Mouse (Mus musculus): ENCODE results near the gene Pttg1ip. TPM values are rescaled to one million over a fixed set of nuclear protein-coding genes. Genes with fewer than 3 reads are reported as not detected.
A peak's percentile ranks its signal among the peaks of the same experiment; 100 is the strongest.

Gene Pttg1ip
- polyA plus RNA-seq, 1 experiment from 2014 or later, result 112 TPM

- Histone ChIP-seq H3K36me3 (ENCODE audit: insufficient read depth) (no peaks in the 10 kb centered on the region), H3K27me3 (ENCODE audit: insufficient read depth, low read length) (no peaks in the 10 kb centered on the region), H3K4me2 (no peak overlapping the region), H3K4me1 (ENCODE audit: insufficient read depth) (no peaks in the 10 kb centered on the region), H3K9me3 (ENCODE audit: low read depth, low read length) (no peaks in the 10 kb centered on the region), H3K4me3 (ENCODE audit: low read depth, low read length) (no peak overlapping the region), H3K27ac (ENCODE audit: low read depth) (no peak overlapping the region), H3K9ac (no peak overlapping the region)
- no peak for TF ChIP-seq CTCF (IDR thresholded peaks at IDR 0.05; ENCODE audit: low read depth)
- ATAC-seq (ENCODE audit: insufficient read depth), result no peak
- DNase-seq, result no peak
- WGBS, result 66% methylated on average over 10 of the region's 10 CpGs
Measured at GRCm38 (mm10) chr10:77541864-77542666, 39.5 kb upstream of the Pttg1ip start.

GRCm38 (mm10) chr10:77543226-77543625 lies 38.3 kb upstream of the Pttg1ip start:
- Histone ChIP-seq H3K4me1 (ENCODE audit: insufficient read depth) (no peaks in the 10 kb centered on the region), H3K36me3 (ENCODE audit: insufficient read depth) (no peaks in the 10 kb centered on the region), H3K9me3 (ENCODE audit: low read depth, low read length) (no peaks in the 10 kb centered on the region), H3K27ac (ENCODE audit: low read depth) (no peak overlapping the region), H3K4me3 (ENCODE audit: low read depth, low read length) (no peak overlapping the region), H3K9ac (no peak overlapping the region), H3K27me3 (ENCODE audit: insufficient read depth, low read length) (no peaks in the 10 kb centered on the region), H3K4me2 (no peak overlapping the region)
- WGBS, result 38% methylated on average over 7 of the region's 7 CpGs
- ATAC-seq (ENCODE audit: insufficient read depth), result no peak
- TF ChIP-seq CTCF (IDR thresholded peaks at IDR 0.05; ENCODE audit: low read depth), result peak; percentile 57
- peak; percentile 64 for DNase-seq

DNA sequence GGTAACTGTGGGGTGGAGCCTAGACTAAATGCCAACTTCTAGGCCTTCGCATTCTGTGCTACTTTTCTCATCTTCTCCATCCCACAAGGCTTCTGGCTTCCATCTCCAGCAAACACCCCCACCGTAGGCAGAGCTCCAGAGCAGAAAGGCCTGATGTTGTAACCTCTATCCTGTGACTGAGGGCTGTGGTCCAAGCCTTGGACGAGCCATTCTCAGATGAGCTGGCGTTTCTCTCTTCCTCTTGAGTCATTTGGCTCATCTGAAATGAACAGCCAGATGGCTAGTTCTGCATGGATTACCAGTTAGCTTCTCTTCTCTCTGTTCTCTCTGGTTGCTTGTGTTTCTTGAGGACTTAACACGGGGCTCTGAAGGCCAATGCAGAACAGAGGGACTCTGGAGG lies 36.6 kb upstream of the Pttg1ip start:
- WGBS, result 64% methylated on average over 5 of the region's 5 CpGs
- Histone ChIP-seq H3K36me3 (ENCODE audit: insufficient read depth) (no peaks in the 10 kb centered on the region), H3K9ac (no peak overlapping the region), H3K27me3 (ENCODE audit: insufficient read depth, low read length) (no peaks in the 10 kb centered on the region), H3K4me2 (no peak overlapping the region), H3K4me1 (ENCODE audit: insufficient read depth) (no peaks in the 10 kb centered on the region), H3K27ac (ENCODE audit: low read depth) (no peak overlapping the region), H3K9me3 (ENCODE audit: low read depth, low read length) (no peaks in the 10 kb centered on the region), H3K4me3 (ENCODE audit: low read depth, low read length) (no peak overlapping the region)
- no peak for TF ChIP-seq CTCF (IDR thresholded peaks at IDR 0.05; ENCODE audit: low read depth)
- no peak for ATAC-seq (ENCODE audit: insufficient read depth)
- DNase-seq, result no peak

DNA sequence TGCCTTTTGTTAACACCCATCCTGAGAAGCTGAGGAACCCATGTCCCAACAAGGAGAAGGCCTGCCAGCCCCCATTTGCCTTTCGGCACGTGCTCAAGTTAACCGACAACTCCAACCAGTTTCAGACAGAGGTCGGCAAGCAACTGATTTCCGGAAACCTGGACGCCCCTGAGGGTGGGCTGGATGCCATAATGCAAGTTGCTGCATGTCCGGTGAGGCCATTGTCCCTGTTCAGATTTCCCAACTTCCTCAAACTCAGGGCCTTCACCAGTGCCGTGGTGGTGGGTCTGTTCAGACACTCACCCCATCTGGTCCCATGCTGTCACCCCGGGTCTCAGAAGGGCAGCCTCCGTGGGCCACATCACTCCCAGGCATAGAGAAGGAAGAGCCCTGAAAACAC lies 32.9 kb upstream of the Pttg1ip start:
- H3K36me3 ChIP-seq (ENCODE audit: insufficient read depth), result no peaks in the 10 kb centered on the region
- H3K9ac ChIP-seq, result no peak overlapping the region
- no peak overlapping the region for H3K4me3 ChIP-seq (ENCODE audit: low read depth, low read length)
- no peak for TF ChIP-seq CTCF (IDR thresholded peaks at IDR 0.05; ENCODE audit: low read depth)
- no peaks in the 10 kb centered on the region for H3K27me3 ChIP-seq (ENCODE audit: insufficient read depth, low read length)
- no peak overlapping the region for H3K4me2 ChIP-seq
- no peak for DNase-seq
- no peak overlapping the region for H3K27ac ChIP-seq (ENCODE audit: low read depth)
- no peak for ATAC-seq (ENCODE audit: insufficient read depth)
- H3K9me3 ChIP-seq (ENCODE audit: low read depth, low read length), result no peaks in the 10 kb centered on the region
- no peaks in the 10 kb centered on the region for H3K4me1 ChIP-seq (ENCODE audit: insufficient read depth)
- WGBS, result 81% methylated on average over 10 of the region's 10 CpGs

DNA sequence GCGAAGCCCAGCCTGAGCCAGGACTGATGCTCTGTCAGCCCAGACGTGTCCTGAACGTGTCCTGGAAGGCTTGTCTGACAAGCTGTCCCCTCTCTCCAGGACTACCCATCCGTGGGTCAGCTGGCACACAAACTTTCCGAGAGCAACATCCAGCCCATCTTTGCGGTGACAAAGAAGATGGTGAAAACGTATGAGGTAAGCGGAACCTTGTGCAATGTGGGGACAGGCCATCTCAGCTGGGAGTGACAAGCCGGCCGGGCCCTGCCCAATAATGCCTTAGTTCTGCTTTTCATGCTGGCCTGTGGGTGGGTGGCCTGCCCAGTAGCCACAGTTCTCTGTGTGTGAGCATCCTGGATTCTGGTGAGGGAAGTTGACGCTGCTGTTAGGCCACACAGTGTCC lies 30.6 kb upstream of the Pttg1ip start:
- no peaks in the 10 kb centered on the region for H3K36me3 ChIP-seq (ENCODE audit: insufficient read depth)
- WGBS, result 66% methylated on average over 11 of the region's 11 CpGs
- H3K9ac ChIP-seq, result no peak overlapping the region
- H3K27ac ChIP-seq (ENCODE audit: low read depth), result no peak overlapping the region
- H3K4me3 ChIP-seq (ENCODE audit: low read depth, low read length), result no peak overlapping the region
- H3K9me3 ChIP-seq (ENCODE audit: low read depth, low read length), result no peaks in the 10 kb centered on the region
- no peak for DNase-seq
- ATAC-seq (ENCODE audit: insufficient read depth), result no peak
- no peak overlapping the region for H3K4me2 ChIP-seq
- no peaks in the 10 kb centered on the region for H3K4me1 ChIP-seq (ENCODE audit: insufficient read depth)
- H3K27me3 ChIP-seq (ENCODE audit: insufficient read depth, low read length), result no peaks in the 10 kb centered on the region
- no peak for TF ChIP-seq CTCF (IDR thresholded peaks at IDR 0.05; ENCODE audit: low read depth)

DNA sequence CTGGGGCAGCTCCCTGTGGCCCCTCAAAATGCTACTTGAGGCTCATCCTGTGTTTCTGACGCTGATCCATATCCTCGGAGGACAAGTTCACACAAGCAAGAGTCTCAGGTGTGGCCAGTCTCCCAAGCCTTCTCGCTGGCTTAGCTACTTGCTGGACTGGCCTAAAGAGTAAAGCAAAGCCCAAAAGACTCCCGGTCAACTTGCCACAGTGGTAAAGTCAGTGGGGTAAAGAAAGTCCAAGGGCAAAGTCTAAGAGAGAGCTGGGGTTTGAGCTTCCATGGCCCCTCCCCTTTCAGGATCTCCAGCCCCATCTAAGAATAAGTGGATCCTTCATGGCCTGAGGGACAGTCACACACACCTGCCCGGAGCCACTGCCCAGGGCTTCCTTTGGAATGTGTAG lies 29.4 kb upstream of the Pttg1ip start:
- Histone ChIP-seq H3K27ac (ENCODE audit: low read depth) (no peak overlapping the region), H3K4me2 (no peak overlapping the region), H3K4me1 (ENCODE audit: insufficient read depth) (no peaks in the 10 kb centered on the region), H3K9ac (no peak overlapping the region), H3K36me3 (ENCODE audit: insufficient read depth) (no peaks in the 10 kb centered on the region), H3K4me3 (ENCODE audit: low read depth, low read length) (no peak overlapping the region), H3K9me3 (ENCODE audit: low read depth, low read length) (no peaks in the 10 kb centered on the region), H3K27me3 (ENCODE audit: insufficient read depth, low read length) (no peaks in the 10 kb centered on the region)
- ATAC-seq (ENCODE audit: insufficient read depth), result no peak
- DNase-seq, result no peak
- WGBS, result 78% methylated on average over 5 of the region's 5 CpGs
- TF ChIP-seq CTCF (IDR thresholded peaks at IDR 0.05; ENCODE audit: low read depth), result no peak

GRCm38 (mm10) chr10:77553285-77553684 lies 28.2 kb upstream of the Pttg1ip start:
- WGBS, result 70% methylated on average over 4 of the region's 4 CpGs
- no peak for ATAC-seq (ENCODE audit: insufficient read depth)
- Histone ChIP-seq H3K27me3 (ENCODE audit: insufficient read depth, low read length) (no peaks in the 10 kb centered on the region), H3K4me3 (ENCODE audit: low read depth, low read length) (no peak overlapping the region), H3K9me3 (ENCODE audit: low read depth, low read length) (no peaks in the 10 kb centered on the region), H3K4me2 (no peak overlapping the region), H3K27ac (ENCODE audit: low read depth) (no peak overlapping the region), H3K36me3 (ENCODE audit: insufficient read depth) (no peaks in the 10 kb centered on the region), H3K9ac (no peak overlapping the region), H3K4me1 (ENCODE audit: insufficient read depth) (no peaks in the 10 kb centered on the region)
- DNase-seq, result no peak
- TF ChIP-seq CTCF (IDR thresholded peaks at IDR 0.05; ENCODE audit: low read depth), result no peak

Data from lung, embryonic 14.5 days (tissue).